Mouse (Mus musculus) WW6 (cell line): ENCODE results near the gene Hoxb8.

Experiments
- DNase-seq: peaks from one replicate; pipeline ENCODE4 v3.0.0-alpha.2; 2013; ENCODE audit warnings: low read depth, low spot score

Hoxb8 gene

DNA sequence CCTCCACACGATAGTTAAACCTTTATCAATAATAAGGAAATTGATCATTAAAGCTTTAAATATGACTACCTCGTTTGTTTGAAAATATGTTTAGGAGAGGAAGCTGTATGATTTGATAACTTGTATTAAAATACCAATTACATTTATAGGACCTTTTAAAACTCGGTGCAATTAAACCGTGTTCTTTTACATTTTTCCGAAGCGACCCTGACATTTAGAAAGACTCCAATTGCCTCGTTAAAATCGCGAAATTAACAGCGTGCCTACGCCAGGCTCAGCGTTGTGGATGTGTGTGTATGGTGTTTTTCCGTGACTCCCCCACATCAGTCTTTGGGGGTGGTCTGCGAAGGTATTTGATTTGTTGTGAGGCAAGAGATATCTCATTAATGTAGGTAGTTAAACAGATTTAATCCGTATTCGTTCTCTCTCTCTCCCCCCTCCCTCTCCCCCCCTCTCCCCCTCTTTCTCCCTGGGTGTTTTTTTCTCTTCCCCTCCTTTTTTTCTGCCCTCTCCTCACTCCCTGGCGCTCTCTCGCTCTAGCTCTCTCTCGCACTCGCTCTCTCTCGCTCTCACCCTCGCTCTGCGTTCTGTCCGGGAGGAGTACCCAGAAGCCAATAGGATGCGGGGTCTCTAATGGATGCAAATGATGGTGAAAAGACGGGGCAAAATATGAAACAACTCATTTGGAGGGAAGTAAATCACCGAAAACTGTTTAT, at the start of gene Hoxb8:
Gene Hoxb8, plus strand, starts transcription at position 51 of the 716 bp plus-strand sequence.
- DNase-seq: no peak

DNA sequence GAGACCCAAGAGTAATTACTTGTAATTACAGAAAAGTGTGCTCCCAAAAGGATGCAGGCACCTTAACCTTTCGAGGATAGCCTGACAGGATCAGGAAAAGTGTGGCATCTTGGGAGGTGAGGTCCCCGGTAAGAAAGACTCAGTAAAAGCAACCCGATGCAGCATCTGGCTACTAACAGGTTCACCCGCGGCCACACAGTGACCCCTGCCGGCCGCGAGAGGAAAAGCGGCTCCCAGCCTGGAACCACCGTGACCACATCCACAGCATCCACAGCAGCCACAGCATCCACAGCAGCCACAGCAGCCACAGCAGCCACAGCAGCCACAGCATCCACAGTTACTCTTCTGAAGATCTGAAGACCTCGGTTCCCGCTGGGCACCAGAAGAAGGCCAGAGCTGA, 46.8 kb upstream of the Hoxb8 start:
- DNase-seq: peak; percentile 52

DNA sequence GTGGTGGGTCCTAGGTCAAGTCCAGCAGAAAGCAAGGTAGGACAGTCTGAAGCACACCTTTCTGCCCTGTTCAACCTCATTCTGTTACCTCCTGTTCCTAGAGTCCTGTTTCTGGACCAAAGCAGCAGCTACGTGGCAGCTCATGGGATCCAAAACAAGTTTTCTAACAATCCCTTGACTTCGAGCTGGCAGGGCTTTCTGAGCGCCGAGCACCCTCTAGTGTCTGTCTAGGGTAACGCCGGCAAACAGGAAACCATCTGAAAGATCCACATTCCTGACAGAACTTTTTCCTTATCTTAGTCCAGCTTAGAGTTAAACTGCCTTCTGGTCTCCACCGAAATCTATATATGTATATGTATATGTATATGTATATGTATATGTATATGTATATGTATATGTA, 41.5 kb upstream of the Hoxb8 start:
- DNase-seq: no peak

GRCm38 (mm10) chr11:96250901-96251300, 30.8 kb upstream of the Hoxb8 start:
- DNase-seq: peak; percentile 81

- DNase-seq: no peak
Measured at GRCm38 (mm10) chr11:96251480-96252031, 30.1 kb upstream of the Hoxb8 start.

GRCm38 (mm10) chr11:96252541-96253120, 29.1 kb upstream of the Hoxb8 start:
- DNase-seq: no peak

DNA sequence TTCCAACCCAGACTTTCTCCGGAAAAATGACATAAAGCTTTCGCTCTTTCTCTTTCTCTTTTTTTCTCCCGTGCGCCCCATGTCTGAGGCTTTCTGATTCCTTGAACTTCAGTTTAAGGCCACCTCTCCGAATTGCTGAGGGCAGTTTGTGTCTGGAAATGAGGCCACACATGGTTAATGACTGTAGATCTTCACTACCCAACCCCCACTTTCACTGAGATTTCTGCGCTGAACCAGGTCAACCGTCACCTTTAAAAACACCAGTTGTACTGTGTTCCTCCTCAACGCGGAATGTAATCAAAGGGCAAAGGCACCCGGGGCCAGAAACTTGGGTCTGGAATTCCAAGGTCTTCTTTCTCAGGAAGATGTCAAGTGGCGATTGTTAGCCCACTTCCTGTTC, 27.5 kb upstream of the Hoxb8 start:
- DNase-seq: no peak

GRCm38 (mm10) chr11:96255111-96255995, 26.4 kb upstream of the Hoxb8 start:
- no peak for DNase-seq

DNA sequence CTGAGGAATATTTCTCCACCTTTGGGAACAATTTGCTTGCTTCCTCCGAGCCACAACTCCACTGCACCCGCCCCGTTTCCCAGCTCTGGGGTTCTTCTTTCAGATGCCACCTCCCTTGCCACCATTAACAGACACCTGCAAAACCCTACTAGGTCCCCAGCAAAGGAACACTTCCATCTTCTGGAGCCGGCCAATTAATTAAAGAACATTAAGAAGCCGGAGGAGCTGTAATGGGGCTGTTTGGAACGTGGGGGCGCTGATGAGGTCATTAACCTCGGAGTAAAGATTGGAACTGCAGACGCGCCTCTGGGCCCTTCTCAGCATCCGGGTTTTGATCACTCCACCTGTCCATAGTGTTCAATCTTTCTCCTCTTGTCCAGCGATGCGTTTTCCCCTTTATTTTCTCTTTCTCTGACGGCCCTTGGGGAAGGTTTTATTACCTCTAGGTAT, 25.7 kb upstream of the Hoxb8 start:
- no peak for DNase-seq

GRCm38 (mm10) chr11:96257141-96257540, 24.6 kb upstream of the Hoxb8 start:
- no peak for DNase-seq

DNA sequence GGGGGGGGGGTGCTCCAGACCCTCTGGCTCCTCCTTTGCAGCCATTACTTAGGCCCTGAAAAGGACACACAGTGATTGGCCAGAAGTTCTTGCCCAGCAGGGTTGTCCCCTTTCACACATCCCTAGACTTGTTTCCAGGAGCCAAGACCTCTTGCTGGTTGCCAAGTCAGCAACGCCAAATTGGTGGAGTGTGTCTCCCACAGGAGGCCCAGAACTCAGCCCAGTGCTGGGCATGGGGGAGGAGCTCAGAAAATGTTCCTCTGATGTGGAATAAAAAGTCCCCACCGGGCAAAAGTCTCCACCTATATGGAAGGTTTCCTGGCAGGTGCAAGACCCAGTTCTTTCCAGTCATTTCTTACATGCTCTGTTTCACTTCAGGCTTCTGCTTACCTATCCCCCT, 22.7 kb upstream of the Hoxb8 start:
- no peak for DNase-seq

DNA sequence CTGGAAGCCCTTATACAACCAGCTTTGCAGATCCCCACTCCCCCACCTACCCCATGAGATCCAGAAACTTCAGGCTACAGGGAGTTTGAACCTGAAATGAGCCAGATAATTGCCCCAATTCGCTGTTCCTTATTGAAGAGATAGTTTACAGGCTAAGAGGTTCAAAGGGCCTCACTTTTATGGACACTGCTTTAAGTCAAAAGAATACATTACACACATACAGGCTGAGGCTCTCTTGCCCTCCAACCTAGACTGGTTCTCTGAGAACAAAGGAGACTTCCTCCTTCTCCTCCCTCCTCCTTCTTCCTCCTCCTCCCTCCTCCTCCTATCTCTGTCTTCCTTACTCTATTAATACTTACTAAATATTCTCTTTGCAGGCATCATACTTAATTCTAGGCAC, 22.2 kb upstream of the Hoxb8 start:
- DNase-seq: no peak

- no peak for DNase-seq
Measured at GRCm38 (mm10) chr11:96260310-96260970, 21.3 kb upstream of the Hoxb8 start.

DNA sequence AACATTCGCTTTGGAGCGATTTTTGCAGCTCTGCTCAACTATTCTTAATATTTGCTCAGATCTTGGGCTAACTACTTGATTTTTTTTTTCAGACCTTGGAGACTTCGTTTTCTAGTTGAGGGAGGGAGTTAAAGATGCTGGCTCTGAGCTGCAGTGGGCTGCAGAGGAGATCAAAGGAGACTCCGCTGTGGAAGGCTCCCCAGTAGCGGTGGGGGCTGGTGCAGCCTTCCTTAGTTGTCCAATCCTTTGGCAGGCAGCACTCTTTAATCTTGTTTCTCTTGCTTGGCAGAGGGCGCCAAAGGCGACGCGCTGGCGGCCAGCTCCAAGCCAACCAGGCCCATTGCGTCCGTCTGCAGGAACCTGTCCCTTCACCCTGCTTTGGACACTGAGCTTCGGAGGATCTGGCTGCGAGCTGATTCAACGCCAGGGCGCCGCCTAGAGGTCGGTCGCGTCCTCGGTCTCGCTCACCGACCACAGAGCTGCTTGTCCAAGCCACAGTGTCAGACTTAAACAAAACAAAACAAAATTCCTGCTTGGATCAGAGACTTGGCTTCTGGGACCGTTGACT, 20.3 kb upstream of the Hoxb8 start:
- no peak for DNase-seq

GRCm38 (mm10) chr11:96262262-96262830, 19.4 kb upstream of the Hoxb8 start:
- DNase-seq: no peak

- DNase-seq: no peak
Measured at GRCm38 (mm10) chr11:96263636-96264389, 17.9 kb upstream of the Hoxb8 start.

DNA sequence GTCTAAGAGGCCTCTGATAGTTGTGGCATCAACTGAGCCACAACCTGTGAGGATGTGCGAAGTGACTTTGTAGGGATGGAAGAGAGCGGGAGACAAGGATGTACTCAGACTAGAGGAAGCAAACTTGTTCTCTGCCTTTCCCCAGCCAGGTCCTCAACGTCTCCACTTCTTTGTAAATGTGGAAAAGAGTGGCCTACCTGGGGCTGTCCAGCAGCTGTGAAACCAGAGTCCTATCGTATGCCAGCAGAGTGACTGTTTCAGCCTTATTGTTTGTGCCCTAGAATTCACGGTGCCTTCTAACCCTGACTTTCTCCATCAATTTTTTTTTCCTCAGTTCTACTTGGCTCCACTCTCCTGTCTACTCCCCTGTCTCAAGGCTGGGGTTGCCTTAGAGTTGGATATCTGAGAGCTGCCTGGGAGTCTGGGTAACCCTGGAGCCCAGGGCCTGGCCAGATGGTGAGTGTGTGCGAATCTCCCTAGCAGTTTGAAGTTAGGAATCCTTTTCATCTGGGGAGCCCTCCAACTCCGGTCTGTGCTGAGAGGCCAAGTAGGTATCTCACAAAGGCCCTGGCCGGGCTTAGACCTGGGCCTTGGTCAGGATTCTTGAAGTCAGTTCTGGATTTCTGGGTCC, 17.2 kb upstream of the Hoxb8 start:
- DNase-seq: no peak

- DNase-seq: no peak
Measured at GRCm38 (mm10) chr11:96265954-96266353, 15.8 kb upstream of the Hoxb8 start.

DNA sequence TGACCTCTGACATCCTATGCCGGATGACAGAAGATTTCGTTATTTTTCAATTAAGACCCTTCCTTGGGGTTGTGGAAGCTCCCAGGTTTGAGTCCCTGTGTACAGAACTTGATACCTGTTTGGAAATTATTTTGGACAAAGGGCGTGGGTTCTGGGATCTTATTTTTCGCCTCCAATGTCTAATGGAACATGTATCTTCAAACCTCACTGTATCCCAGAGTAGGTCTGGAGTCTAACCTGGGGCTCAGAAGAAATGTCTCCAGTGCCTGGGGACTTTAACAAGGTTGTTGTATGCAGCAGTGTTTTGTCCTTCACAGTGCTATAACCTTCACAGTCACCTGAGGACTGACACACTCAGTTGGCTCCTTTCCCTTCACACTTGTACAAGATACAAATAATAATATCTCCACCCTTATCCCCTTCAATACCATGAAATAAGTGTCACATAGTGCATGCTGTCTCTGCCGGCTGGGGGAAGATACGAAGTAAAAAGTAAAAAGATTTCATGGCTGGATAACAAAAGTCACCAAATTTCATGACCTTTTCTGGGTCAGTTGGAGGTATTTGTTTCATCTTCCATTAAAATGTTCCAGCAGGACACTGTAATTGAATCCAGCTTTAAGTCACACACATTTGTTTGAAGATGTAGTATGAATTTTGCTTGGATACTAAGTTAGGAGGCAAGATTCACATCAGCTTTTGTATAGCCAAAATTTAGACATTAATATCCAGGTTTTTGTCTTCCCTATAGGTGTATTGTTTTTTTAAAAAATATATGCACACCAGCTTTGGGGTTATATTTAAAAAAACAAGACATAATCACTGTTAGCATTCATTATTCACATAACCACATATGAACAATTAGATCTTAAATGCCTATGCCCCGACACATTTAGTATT, 14.4 kb upstream of the Hoxb8 start:
- DNase-seq: no peak
